In the genomic region with DNA sequence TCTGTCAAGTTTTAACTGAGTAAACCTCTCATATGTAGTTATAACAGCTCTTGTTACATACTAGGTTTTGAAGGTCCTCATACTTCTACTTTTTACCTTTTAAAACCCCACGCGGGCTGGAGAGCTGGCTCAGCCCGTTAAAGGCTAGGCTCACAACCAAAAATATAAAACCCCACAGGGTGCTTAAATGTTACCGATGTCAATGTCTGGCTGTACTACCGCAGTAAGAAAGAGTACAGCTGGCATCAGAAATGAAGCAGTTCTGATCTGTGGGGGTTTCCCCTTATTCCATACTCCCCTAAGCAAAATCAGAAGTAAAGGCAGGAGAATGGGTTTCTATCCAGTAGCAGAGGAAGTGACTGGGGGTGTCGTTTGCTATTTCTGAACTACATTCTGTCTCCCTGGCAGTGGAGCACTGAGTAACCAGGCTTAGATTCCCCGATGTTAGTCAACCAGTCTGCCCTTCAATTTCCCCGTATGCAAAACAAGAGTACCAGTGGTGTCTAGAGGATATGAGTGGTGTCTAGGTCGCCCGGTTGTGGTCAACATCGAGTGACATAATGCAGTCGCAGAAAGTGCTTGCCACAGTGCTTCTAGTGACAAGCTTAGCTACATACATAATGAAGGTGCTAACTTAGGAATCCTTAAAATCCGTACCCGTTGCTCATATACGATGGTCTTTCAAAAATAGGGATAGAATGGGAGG, we compare ENCODE assay signal across 9 mouse cellular contexts. TPM values are rescaled to one million over a fixed set of nuclear protein-coding genes. Genes with fewer than 3 reads are reported as not detected.
DNase-seq lines count a peak whose midpoint lies in the region; ATAC-seq and TF ChIP-seq lines count a peak whose summit lies in the region.
"Had no signal": no experiment of that assay in that cellular context is flagged by ENCODE, and none has a peak within 500 bp of the region (broad histone marks: within the 10 kb centered on the region; RNA-seq: fewer than 3 reads in every experiment).

No protein-coding gene starts in this region.

- TF ChIP-seq CTCF in lung, adult 2 months (IDR thresholded peaks at IDR 0.05; ENCODE audit: insufficient read depth, low read length): no peak

- peak overlapping the region; percentile 93 for H3K4me2 ChIP-seq in neural tube, embryonic 15.5 days

- peak overlapping the region; percentile 85 for H3K4me3 ChIP-seq in lung, adult 2 months (replicated peaks; ENCODE audit: extremely low read depth, low read depth, low read length)
- H3K4me3 ChIP-seq in neural tube, embryonic 15.5 days (replicated peaks): peak overlapping the region; percentile 90

- H3K36me3 ChIP-seq in neural tube, embryonic 15.5 days: no peaks in the 10 kb centered on the region

- no peaks in the 10 kb centered on the region for H3K9me3 ChIP-seq in neural tube, embryonic 15.5 days (replicated peaks)

- H3K27ac ChIP-seq in neural tube, embryonic 15.5 days (replicated peaks): peak overlapping the region; percentile 92; the same call in 1 of the 2 replicates

- peaks cover 7% of the 10 kb centered on the region for H3K4me1 ChIP-seq in lung, adult 2 months (ENCODE audit: control insufficient read depth, insufficient read depth, low read length)
- peaks cover 41% of the 10 kb centered on the region for H3K4me1 ChIP-seq in neural tube, embryonic 15.5 days

- H3K27me3 ChIP-seq in neural tube, embryonic 15.5 days (replicated peaks): no peaks in the 10 kb centered on the region; the same call in 1 of the 2 replicates

- H3K9ac ChIP-seq in neural tube, embryonic 15.5 days (replicated peaks): peak overlapping the region; percentile 93

- peak; percentile 35 to 46 for DNase-seq in frontal cortex, postnatal 36 days (ENCODE audit: low spot score in 2 of 2)
- DNase-seq in frontal cortex, postnatal 14 days (ENCODE audit: low spot score in 2 of 2): no peak
- DNase-seq in Muller cell, postnatal 12 days (ENCODE audit: inconsistent ontology term): peak; percentile 50
- peak; percentile 26 for DNase-seq in kidney, adult 11 months
- DNase-seq in lung, adult 2 months: peak; percentile 22
- no peak for DNase-seq in embryo, embryonic 10 days (ENCODE audit: low spot score)

- TF ChIP-seq POLR2A in lung, adult 2 months (IDR thresholded peaks at IDR 0.05; ENCODE audit: borderline replicate concordance, extremely low read depth, low read depth, low read length): no peak

- 5% methylated on average over 15 of the region's 15 CpGs for WGBS in lung, adult 2 months
- WGBS in neural tube, embryonic 15.5 days: 29% methylated on average over 15 of the region's 15 CpGs

- ATAC-seq in granulocyte monocyte progenitor cell, adult 5-6 weeks (replicated peaks; ENCODE audit: poor library complexity, severe bottlenecking): peak; percentile 78
- no peak for ATAC-seq in neural tube, embryonic 15.5 days (ENCODE audit: low FRiP score)

RNA-seq across cellular contexts. Expression of gene Cpd, which starts 1.4 kb away (rescaled TPM):
- 13.1 and 13.5 TPM in 2 replicates for total RNA-seq in granulocyte monocyte progenitor cell, adult 5-6 weeks (2014; fragmentation: Nextera tagmentation)
- 21.1 and 22.2 TPM in 2 replicates for total RNA-seq in granulocyte monocyte progenitor cell, adult 5-6 weeks (2017)
- 36.9 and 49.0 TPM in 2 replicates for polyA plus RNA-seq in lung, adult 2 months (2012; rRNA removed)
- polyA plus RNA-seq in neural tube, embryonic 15.5 days (2015; fragmentation: Nextera tagmentation; extraction: Ambion mirVana): 5.5 and 6.0 TPM in 2 replicates

RNA-seq across cellular contexts. Expression of gene Tmigd1, which starts 56.5 kb away (rescaled TPM):
- not detected in 2 replicates for total RNA-seq in granulocyte monocyte progenitor cell, adult 5-6 weeks (2014; fragmentation: Nextera tagmentation)
- not detected in 2 replicates for total RNA-seq in granulocyte monocyte progenitor cell, adult 5-6 weeks (2017)
- polyA plus RNA-seq in lung, adult 2 months (2012; rRNA removed): 0.10 and 0.39 TPM in 2 replicates
- 0.18 TPM in 1 of 2 replicates, not detected in the other for polyA plus RNA-seq in neural tube, embryonic 15.5 days (2015; fragmentation: Nextera tagmentation; extraction: Ambion mirVana)
- total RNA-seq: left cerebral cortex, postnatal 25 days had no signal

Comparison
In these comparisons a context has a peak if more than half of its experiments do, and no peak if none do; other contexts are left out.
1. DNase-seq: peak in frontal cortex, postnatal 36 days (2 of 2), Muller cell, postnatal 12 days (single experiment), kidney, adult 11 months (single experiment) and lung, adult 2 months (single experiment); none in frontal cortex, postnatal 14 days (0 of 2) and embryo, embryonic 10 days (single experiment).